In genomic region chr15:78457193-78457592, GRCm38 (mm10) we compare ENCODE assay signal across 27 mouse cellular contexts. TPM values are rescaled to one million over a fixed set of nuclear protein-coding genes. Genes with fewer than 3 reads are reported as not detected.
DNase-seq lines count a peak whose midpoint lies in the region; ATAC-seq lines count a peak whose summit lies in the region.
"Had no signal": no experiment of that assay in that cellular context is flagged by ENCODE, and none has a peak within 500 bp of the region (broad histone marks: within the 10 kb centered on the region; RNA-seq: fewer than 3 reads in every experiment).

No protein-coding gene starts in this region.

- H3K4me3 ChIP-seq in embryonic facial prominence, embryonic 13.5 days = no peak overlapping the region
- H3K4me3 ChIP-seq in embryonic facial prominence, embryonic 10.5 days = no peak overlapping the region
- H3K4me3 ChIP-seq: embryonic facial prominence, embryonic 12.5 days; erythroblast, embryonic 14.5 days; forebrain, embryonic 12.5 days; forebrain, embryonic 15.5 days; heart, embryonic 12.5 days; heart, embryonic 15.5 days; hindbrain, embryonic 10.5 days; hindbrain, embryonic 13.5 days; intestine, embryonic 15.5 days had no signal

- no peak for ATAC-seq in embryonic facial prominence, embryonic 13.5 days (ENCODE audit: insufficient number of reproducible peaks, insufficient read depth, low FRiP score, low TSS enrichment, low read depth)
- ATAC-seq in megakaryocyte, adult 5-6 weeks (ENCODE audit: poor library complexity, severe bottlenecking) = peak; percentile 43; the same call in 1 of the 2 replicates
- ATAC-seq: activated CD4-positive, CD25-positive, alpha-beta regulatory T cell, adult 4 months; forebrain, embryonic 15.5 days; hindbrain, embryonic 16.5 days; intestine, embryonic 15.5 days had no signal

- 0 out of 2 replicates have a peak, but pooled peaks cover 6% of the 10 kb centered on the region for H3K27me3 ChIP-seq in embryonic facial prominence, embryonic 13.5 days
- no peaks in the 10 kb centered on the region for H3K27me3 ChIP-seq in embryonic facial prominence, embryonic 10.5 days (replicated peaks; ENCODE audit: low read depth, poor library complexity, severe bottlenecking)
- H3K27me3 ChIP-seq: embryonic facial prominence, embryonic 12.5 days; forebrain, embryonic 12.5 days; forebrain, embryonic 15.5 days; hindbrain, embryonic 13.5 days; intestine, embryonic 15.5 days had no signal

- peaks cover 12% of the 10 kb centered on the region for H3K4me1 ChIP-seq in embryonic facial prominence, embryonic 13.5 days
- H3K4me1 ChIP-seq in embryonic facial prominence, embryonic 10.5 days = peaks cover 19% of the 10 kb centered on the region
- H3K4me1 ChIP-seq: forebrain, embryonic 12.5 days; forebrain, embryonic 15.5 days; heart, embryonic 12.5 days; intestine, embryonic 15.5 days had no signal

- WGBS in embryonic facial prominence, embryonic 13.5 days = 77% methylated on average over 10 of the region's 10 CpGs
- WGBS in embryonic facial prominence, embryonic 10.5 days = 76% methylated on average over 10 of the region's 10 CpGs

- no peaks in the 10 kb centered on the region for H3K9me3 ChIP-seq in embryonic facial prominence, embryonic 13.5 days
- H3K9me3 ChIP-seq in embryonic facial prominence, embryonic 10.5 days = no peaks in the 10 kb centered on the region
- H3K9me3 ChIP-seq: embryonic facial prominence, embryonic 12.5 days; forebrain, embryonic 12.5 days; forebrain, embryonic 15.5 days; heart, embryonic 12.5 days; heart, embryonic 15.5 days; hindbrain, embryonic 10.5 days; hindbrain, embryonic 13.5 days; intestine, embryonic 15.5 days had no signal

- 0 out of 2 replicates have a peak overlapping the region, but pooled peaks have one; percentile 36 for H3K9ac ChIP-seq in embryonic facial prominence, embryonic 13.5 days
- H3K9ac ChIP-seq: embryonic facial prominence, embryonic 12.5 days; forebrain, embryonic 12.5 days; forebrain, embryonic 15.5 days; heart, embryonic 12.5 days; heart, embryonic 15.5 days; hindbrain, embryonic 13.5 days; intestine, embryonic 15.5 days had no signal

- H3K4me2 ChIP-seq in embryonic facial prominence, embryonic 13.5 days = no peak overlapping the region
- H3K4me2 ChIP-seq: embryonic facial prominence, embryonic 12.5 days; forebrain, embryonic 12.5 days; forebrain, embryonic 15.5 days; heart, embryonic 12.5 days; heart, embryonic 15.5 days; hindbrain, embryonic 13.5 days; intestine, embryonic 15.5 days had no signal

- no peaks in the 10 kb centered on the region for H3K36me3 ChIP-seq in embryonic facial prominence, embryonic 13.5 days
- H3K36me3 ChIP-seq in embryonic facial prominence, embryonic 10.5 days (replicated peaks) = no peaks in the 10 kb centered on the region
- H3K36me3 ChIP-seq: embryonic facial prominence, embryonic 12.5 days; forebrain, embryonic 12.5 days; forebrain, embryonic 15.5 days; heart, embryonic 12.5 days; heart, embryonic 15.5 days; hindbrain, embryonic 10.5 days; hindbrain, embryonic 13.5 days; intestine, embryonic 15.5 days had no signal

- H3K27ac ChIP-seq in embryonic facial prominence, embryonic 13.5 days = no peak overlapping the region
- H3K27ac ChIP-seq in embryonic facial prominence, embryonic 10.5 days (replicated peaks) = no peak overlapping the region
- H3K27ac ChIP-seq: embryonic facial prominence, embryonic 12.5 days; forebrain, embryonic 12.5 days; forebrain, embryonic 15.5 days; heart, embryonic 15.5 days; hindbrain, embryonic 10.5 days; intestine, embryonic 15.5 days had no signal

- DNase-seq in adrenal gland, adult (ENCODE audit: inconsistent age in 2 of 2, low spot score in 1 of 2) = peak; percentile 51 to 73
- DNase-seq in adrenal gland, adult 8-10 months = no peak
- no peak for DNase-seq in embryonic facial prominence, embryonic 10.5 days (ENCODE audit: low spot score)
- DNase-seq in urinary bladder, postnatal 36 days (ENCODE audit: low spot score in 2 of 2) = no peak
- DNase-seq: cerebellum, adult 11-12 months; cerebellum, adult 8-10 months; cerebellum, postnatal 10 days; cerebellum, postnatal 36 days; gastrocnemius, postnatal 25 days; heart, adult 18-20 months; heart, postnatal 10 days; heart, postnatal 36 days; kidney, adult 11 months had no signal

RNA-seq across cellular contexts. Expression of gene Tmprss6, which starts 11.2 kb away (rescaled TPM):
- 1 to 10 TPM; 1.1 to 2.8 (median 2.0) TPM for total RNA-seq in adrenal gland, adult 8-10 months (2022)
- 0.53 and 1.5 TPM in 2 replicates for polyA plus RNA-seq in embryonic facial prominence, embryonic 13.5 days (2015; fragmentation: Nextera tagmentation; extraction: Ambion mirVana)
- 0.24 and 0.37 TPM in 2 replicates for polyA plus RNA-seq in embryonic facial prominence, embryonic 10.5 days (2016; fragmentation: Nextera tagmentation; extraction: Ambion mirVana)
- not detected in 2 replicates for total RNA-seq in megakaryocyte, adult 5-6 weeks (2015)
- not detected in 2 replicates for total RNA-seq in megakaryocyte, adult 5-6 weeks (2017)
- total RNA-seq: gastrocnemius, postnatal 25 days; heart, adult 18-20 months; heart, postnatal 36 days had no signal
- polyA plus RNA-seq: activated CD4-positive, CD25-positive, alpha-beta regulatory T cell, adult 4 months; hindbrain, embryonic 10.5 days had no signal

RNA-seq across cellular contexts. Expression of gene Kctd17, which starts 28.8 kb away (rescaled TPM):
- total RNA-seq in adrenal gland, adult 8-10 months (2022) = 100 to 1,000 TPM in 2 of 4 experiments, 10 to 100 TPM in 2; 80.2 to 106 (median 96.4) TPM
- polyA plus RNA-seq in embryonic facial prominence, embryonic 13.5 days (2015; fragmentation: Nextera tagmentation; extraction: Ambion mirVana) = 49.5 and 50.6 TPM in 2 replicates
- polyA plus RNA-seq in embryonic facial prominence, embryonic 10.5 days (2016; fragmentation: Nextera tagmentation; extraction: Ambion mirVana) = 49.6 and 51.6 TPM in 2 replicates
- total RNA-seq in megakaryocyte, adult 5-6 weeks (2015) = 8.7 and 9.5 TPM in 2 replicates
- total RNA-seq in megakaryocyte, adult 5-6 weeks (2017) = 5.2 and 9.6 TPM in 2 replicates

RNA-seq across cellular contexts. Expression of gene Il2rb, which starts 37.9 kb away (rescaled TPM):
- total RNA-seq in adrenal gland, adult 8-10 months (2022) = 1 to 10 TPM; 1.2 to 2.7 (median 1.9) TPM
- 0.28 and 0.30 TPM in 2 replicates for polyA plus RNA-seq in embryonic facial prominence, embryonic 13.5 days (2015; fragmentation: Nextera tagmentation; extraction: Ambion mirVana)
- 0.09 TPM in 1 of 2 replicates, not detected in the other for polyA plus RNA-seq in embryonic facial prominence, embryonic 10.5 days (2016; fragmentation: Nextera tagmentation; extraction: Ambion mirVana)
- total RNA-seq in megakaryocyte, adult 5-6 weeks (2015) = 7.0 and 10.5 TPM in 2 replicates
- total RNA-seq in megakaryocyte, adult 5-6 weeks (2017) = 5.4 and 9.4 TPM in 2 replicates
- total RNA-seq: gastrocnemius, adult 18-20 months; gastrocnemius, postnatal 25 days had no signal
- polyA plus RNA-seq: forebrain, embryonic 12.5 days; forebrain, embryonic 15.5 days; heart, embryonic 12.5 days; hindbrain, embryonic 10.5 days had no signal

RNA-seq across cellular contexts. Expression of gene Mpst, which starts 51.0 kb away (rescaled TPM):
- 10 to 100 TPM; 47.5 to 53.8 (median 49.3) TPM for total RNA-seq in adrenal gland, adult 8-10 months (2022)
- polyA plus RNA-seq in embryonic facial prominence, embryonic 13.5 days (2015; fragmentation: Nextera tagmentation; extraction: Ambion mirVana) = 2.6 and 2.8 TPM in 2 replicates
- polyA plus RNA-seq in embryonic facial prominence, embryonic 10.5 days (2016; fragmentation: Nextera tagmentation; extraction: Ambion mirVana) = 0.98 and 1.1 TPM in 2 replicates
- total RNA-seq in megakaryocyte, adult 5-6 weeks (2015) = 3.8 and 5.9 TPM in 2 replicates
- 12.9 and 24.2 TPM in 2 replicates for total RNA-seq in megakaryocyte, adult 5-6 weeks (2017)

RNA-seq across cellular contexts. Expression of gene Tst, which starts 51.5 kb away (rescaled TPM):
- 100 to 1,000 TPM; 288 to 361 (median 321) TPM for total RNA-seq in adrenal gland, adult 8-10 months (2022)
- 22.6 and 25.9 TPM in 2 replicates for polyA plus RNA-seq in embryonic facial prominence, embryonic 13.5 days (2015; fragmentation: Nextera tagmentation; extraction: Ambion mirVana)
- 10.4 and 12.7 TPM in 2 replicates for polyA plus RNA-seq in embryonic facial prominence, embryonic 10.5 days (2016; fragmentation: Nextera tagmentation; extraction: Ambion mirVana)
- 9.8 and 10.4 TPM in 2 replicates for total RNA-seq in megakaryocyte, adult 5-6 weeks (2015)
- 3.3 and 8.8 TPM in 2 replicates for total RNA-seq in megakaryocyte, adult 5-6 weeks (2017)

Comparison
In these comparisons a context has a peak if more than half of its experiments do, and no peak if none do; other contexts are left out.
1. DNase-seq: peak in adrenal gland, adult (2 of 2); none in adrenal gland, adult 8-10 months (single experiment), embryonic facial prominence, embryonic 10.5 days (single experiment) and urinary bladder, postnatal 36 days (0 of 2).
2. RNA of gene Kctd17, which starts 28.8 kb away (total RNA-seq): 80.2 to 106 TPM in adrenal gland, adult 8-10 months; 5.2 to 9.6 TPM in megakaryocyte, adult 5-6 weeks; every median in the first group is over 4 times any median in the second.